Mouse (Mus musculus) ES-E14 (cell line): ENCODE data around the gene Krba1. TPM values are rescaled to one million over a fixed set of nuclear protein-coding genes. Genes with fewer than 3 reads are reported as not detected.
A peak's percentile ranks its signal among the peaks of the same experiment; 100 is the strongest.

Experiments
- DNase-seq: peaks from one replicate; pipeline ENCODE4 v3.0.0-alpha.2; 2013; ENCODE audit warnings: low read depth, low spot score
- H3K27ac ChIP-seq: 2 replicates; pipeline ENCODE4 v1.5.1; 2012; ENCODE audit warnings: low read depth, mild to moderate bottlenecking, low read length, moderate library complexity, mixed read lengths; ENCODE audit not compliant: poor library complexity, insufficient read depth, severe bottlenecking
- H3K36me3 ChIP-seq: 2 replicates; pipeline ENCODE4 v1.6.1; 2012; ENCODE audit warnings: mild to moderate bottlenecking, low read length, moderate library complexity, mixed read lengths; ENCODE audit not compliant: control insufficient read depth, poor library complexity, insufficient read depth, severe bottlenecking
- H3K4me1 ChIP-seq, 2 experiments: fragments of 150-350 bp in 1 of 2; sonication (generic) in 1 of 2; 2 replicates each; pipeline ENCODE4 v1.6.1; 2012; ENCODE audit warnings: low read length in 2 of 2, mild to moderate bottlenecking in 1 of 2, mixed read lengths in 1 of 2; ENCODE audit not compliant: control insufficient read depth in 2 of 2, insufficient read depth in 2 of 2, poor library complexity in 1 of 2
- H3K4me3 ChIP-seq, 2 experiments: fragments of 150-350 bp in 1 of 2; sonication (generic) in 1 of 2; 2 replicates each; pipeline ENCODE4 v1.5.1; 2012; ENCODE audit warnings: low read length in 2 of 2, low read depth in 1 of 2, mild to moderate bottlenecking in 1 of 2, mixed read lengths in 1 of 2; ENCODE audit not compliant: insufficient read depth in 1 of 2, poor library complexity in 1 of 2, severe bottlenecking in 1 of 2
- H3K9ac ChIP-seq: 2 replicates; pipeline ENCODE4 v1.6.1; 2012; ENCODE audit warnings: low read depth, mild to moderate bottlenecking, low read length, mixed read lengths; ENCODE audit not compliant: poor library complexity, insufficient read depth, severe bottlenecking
- H3K9me3 ChIP-seq: fragments of 150-350 bp; sonication (generic); 2 replicates; pipeline ENCODE4 v1.6.1; 2012; ENCODE audit warnings: low read depth, mild to moderate bottlenecking, low read length; ENCODE audit not compliant: control insufficient read depth, insufficient read depth
- CHD2 ChIP-seq: IDR thresholded peaks from 2 replicates; pipeline ENCODE4 v1.6.1; 2014; ENCODE audit warnings: mild to moderate bottlenecking, low read depth, low read length, inconsistent platforms
- HCFC1 ChIP-seq: IDR thresholded peaks from 2 replicates; pipeline ENCODE4 v1.6.1; 2012; ENCODE audit warnings: low read length, inconsistent platforms, borderline replicate concordance; ENCODE audit not compliant: insufficient read depth
- MAFK ChIP-seq: IDR thresholded peaks from 2 replicates; pipeline ENCODE4 v1.6.1; 2014; ENCODE audit warnings: mild to moderate bottlenecking, low read depth, low read length, inconsistent platforms; ENCODE audit not compliant: insufficient read depth
- ZC3H11A ChIP-seq: IDR thresholded peaks from 2 replicates; pipeline ENCODE4 v1.6.1; 2012; ENCODE audit warnings: low read depth, mild to moderate bottlenecking, inconsistent platforms, low read length, borderline replicate concordance
- ZNF384 ChIP-seq: IDR thresholded peaks from 2 replicates; pipeline ENCODE4 v1.6.1; 2012; ENCODE audit warnings: low read depth, low read length, inconsistent platforms
- in situ Hi-C, 2 experiments: fragments of 600-800 bp; cut with MboI; formaldehyde crosslinking; loops; one replicate each; pipeline ENCODE4 v1.15.1; 2025; ENCODE audit warnings: low sequenced_read_pairs in 2 of 2, inconsistent platforms in 1 of 2; ENCODE audit not compliant: unreplicated experiment in 2 of 2
- total RNA-seq: library from RNA; depleted of rRNA; stranded (reverse); fragments of 300-350 nt; gene quantifications from 2 replicates; pipeline ENCODE4 v1.2.3, GENCODE M21; 2012

The Krba1 gene
- total RNA-seq, 1 experiment, result 22.8 TPM

DNA sequence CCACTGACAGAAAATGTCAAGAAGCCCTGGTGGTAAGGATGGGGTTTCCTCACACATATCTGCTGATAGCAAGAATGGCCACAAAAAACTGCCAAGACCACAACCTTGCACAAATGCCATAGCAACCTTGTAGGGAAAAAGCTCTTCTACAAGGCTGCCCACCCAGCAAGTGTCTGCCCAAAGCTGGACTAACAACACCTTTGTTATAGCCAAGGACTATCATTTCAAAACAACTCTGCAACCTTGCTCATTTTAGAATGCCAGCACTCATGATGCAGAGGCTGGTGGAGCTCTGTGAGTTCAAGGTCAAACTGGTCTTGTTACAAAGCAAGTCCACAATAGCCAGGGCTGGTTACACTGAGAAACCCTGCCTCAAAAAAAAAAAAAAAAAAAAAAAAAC lies 1.6 kb upstream of the Krba1 start:
- no peak overlapping the region for H3K9ac ChIP-seq
- H3K9me3 ChIP-seq, result no peaks in the 10 kb centered on the region
- in situ Hi-C loops, result no loop called here
- H3K36me3 ChIP-seq, result no peaks in the 10 kb centered on the region
- H3K27ac ChIP-seq, result no peak overlapping the region
- no peak for TF ChIP-seq ZNF384
- TF ChIP-seq HCFC1, result no peak
- no peak for TF ChIP-seq CHD2
- no peak for TF ChIP-seq MAFK
- TF ChIP-seq ZC3H11A, result no peak
- H3K4me3 ChIP-seq, result no peak overlapping the region
- DNase-seq, result no peak
- peaks cover 0 to 3% of the 10 kb centered on the region in 2 experiments; a peak in 1 of 4 replicates for H3K4me1 ChIP-seq

GRCm38 (mm10) chr6:48396008-48396595 lies 716 bp downstream of the Krba1 start:
- no peak overlapping the region for H3K27ac ChIP-seq
- H3K4me3 ChIP-seq, result peak overlapping the region; percentile 78 to 90
- DNase-seq, result no peak
- peaks cover 0 to 7% of the 10 kb centered on the region in 2 experiments; a peak in 1 of 4 replicates for H3K4me1 ChIP-seq
- H3K36me3 ChIP-seq, result no peaks in the 10 kb centered on the region
- H3K9ac ChIP-seq, result peak overlapping the region; percentile 84
- in situ Hi-C loops, result no loop called here
- H3K9me3 ChIP-seq, result no peaks in the 10 kb centered on the region
- TF ChIP-seq HCFC1, result no peak
- no peak for TF ChIP-seq ZC3H11A
- TF ChIP-seq ZNF384, result no peak
- no peak for TF ChIP-seq CHD2
- TF ChIP-seq MAFK, result no peak

- in situ Hi-C loops, result no loop called here
- peaks cover 0 to 10% of the 10 kb centered on the region in 2 experiments; a peak in 1 of 4 replicates for H3K4me1 ChIP-seq
- H3K9me3 ChIP-seq, result no peaks in the 10 kb centered on the region
- no peak for DNase-seq
- H3K4me3 ChIP-seq, result no peak overlapping the region
- H3K9ac ChIP-seq, result no peak overlapping the region
- no peak overlapping the region for H3K27ac ChIP-seq
- TF ChIP-seq MAFK, result no peak
- TF ChIP-seq ZC3H11A, result no peak
- no peak for TF ChIP-seq ZNF384
- TF ChIP-seq HCFC1, result no peak
- TF ChIP-seq CHD2, result no peak
- no peaks in the 10 kb centered on the region; the same call in 1 of the 2 replicates for H3K36me3 ChIP-seq
These were observed 1.3 kb downstream of the Krba1 start for GRCm38 (mm10) chr6:48396686-48397085.

- H3K4me1 ChIP-seq, result peaks cover 0 to 11% of the 10 kb centered on the region in 2 experiments; a peak in 1 of 4 replicates
- no peak overlapping the region for H3K9ac ChIP-seq
- no peaks in the 10 kb centered on the region for H3K9me3 ChIP-seq
- TF ChIP-seq HCFC1 (no peak), ZNF384 (no peak), ZC3H11A (no peak), MAFK (no peak), CHD2 (no peak)
- H3K4me3 ChIP-seq, result no peak overlapping the region
- DNase-seq, result no peak
- H3K27ac ChIP-seq, result no peak overlapping the region
- in situ Hi-C loops, result no loop called here
- H3K36me3 ChIP-seq, result no peaks in the 10 kb centered on the region; the same call in 1 of the 2 replicates
These were observed 1.9 kb downstream of the Krba1 start for GRCm38 (mm10) chr6:48397336-48397735.

DNA sequence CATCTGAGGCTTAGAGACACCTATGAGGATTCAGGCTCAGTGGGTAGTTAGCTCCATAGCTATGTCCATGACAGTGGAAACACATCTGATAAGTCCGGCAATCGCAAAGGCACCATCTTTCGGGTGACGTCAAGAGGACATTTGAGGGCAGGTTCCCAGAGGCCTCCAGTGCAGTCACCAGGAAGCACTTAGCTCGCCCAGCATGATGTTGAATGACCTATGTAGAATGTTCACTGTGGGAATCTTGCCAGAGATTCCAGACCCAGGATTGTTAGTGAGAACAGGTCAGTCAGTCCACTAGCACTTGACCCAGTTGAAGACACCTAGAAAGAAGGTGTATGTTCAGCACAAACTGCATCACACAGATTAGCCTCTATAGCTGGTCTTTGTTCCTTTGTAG lies 4.5 kb downstream of the Krba1 start:
- Histone ChIP-seq H3K9ac (no peak overlapping the region), H3K27ac (no peak overlapping the region), H3K9me3 (no peaks in the 10 kb centered on the region), H3K4me3 (no peak overlapping the region), H3K36me3 (peaks cover 12% of the 10 kb centered on the region), H3K4me1 (peaks cover 0 to 11% of the 10 kb centered on the region in 2 experiments; a peak in 1 of 4 replicates)
- TF ChIP-seq MAFK (no peak), ZNF384 (no peak), HCFC1 (no peak), CHD2 (no peak), ZC3H11A (no peak)
- no peak for DNase-seq
- in situ Hi-C loops, result no loop called here
